Mouse (Mus musculus) lung, postnatal 10 days (tissue): Measurements from ENCODE around the gene Tacr2.

ENCODE experiments used
- DNase-seq: peaks from one replicate; pipeline ENCODE4 v3.0.0; 2021

Tacr2 gene

GRCm38 (mm10) chr10:62242358-62242757 lies 9.9 kb upstream of the Tacr2 start:
- peak; percentile 76 for DNase-seq

- peak; percentile 82 for DNase-seq
Measured at GRCm38 (mm10) chr10:62242896-62243295, 9.3 kb upstream of the Tacr2 start.

- DNase-seq = no peak
Measured at GRCm38 (mm10) chr10:62244067-62244466, 8.2 kb upstream of the Tacr2 start.

- no peak for DNase-seq
Measured at GRCm38 (mm10) chr10:62247156-62247555, 5.1 kb upstream of the Tacr2 start.

GRCm38 (mm10) chr10:62247815-62248214 lies 4.4 kb upstream of the Tacr2 start:
- DNase-seq = peak; percentile 83

- DNase-seq = no peak
Measured at GRCm38 (mm10) chr10:62252496-62253235, 428 bp downstream of the Tacr2 start.

- DNase-seq = no peak
Measured at GRCm38 (mm10) chr10:62258298-62258697, 6.1 kb downstream of the Tacr2 start.

- peak; percentile 82 for DNase-seq
Measured at GRCm38 (mm10) chr10:62261115-62261886, 9.1 kb downstream of the Tacr2 start.

GRCm38 (mm10) chr10:62264299-62264698 lies 12.1 kb downstream of the Tacr2 start:
- no peak for DNase-seq

- DNase-seq = peak; percentile 23
Measured at GRCm38 (mm10) chr10:62269278-62269677, 17.0 kb downstream of the Tacr2 start.

GRCm38 (mm10) chr10:62275235-62275634 lies 23.0 kb downstream of the Tacr2 start:
- DNase-seq = peak; percentile 90

GRCm38 (mm10) chr10:62277499-62278293 lies 25.5 kb downstream of the Tacr2 start:
- no peak for DNase-seq

GRCm38 (mm10) chr10:62279066-62279465 lies 26.8 kb downstream of the Tacr2 start:
- DNase-seq = no peak

- DNase-seq = no peak
Measured at GRCm38 (mm10) chr10:62279671-62280070, 27.4 kb downstream of the Tacr2 start.

GRCm38 (mm10) chr10:62282782-62283181 lies 30.5 kb downstream of the Tacr2 start:
- DNase-seq = no peak

GRCm38 (mm10) chr10:62283206-62283792 lies 31.1 kb downstream of the Tacr2 start:
- no peak for DNase-seq

- peak; percentile 42 for DNase-seq
Measured at GRCm38 (mm10) chr10:62287460-62288124, 35.4 kb downstream of the Tacr2 start.

GRCm38 (mm10) chr10:62294112-62294511 lies 41.9 kb downstream of the Tacr2 start:
- DNase-seq = no peak

GRCm38 (mm10) chr10:62296086-62296872 lies 44.0 kb downstream of the Tacr2 start:
- DNase-seq = no peak

GRCm38 (mm10) chr10:62300006-62300827 lies 48.0 kb downstream of the Tacr2 start:
- peak; percentile 44 for DNase-seq

- DNase-seq = no peak
Measured at GRCm38 (mm10) chr10:62305090-62305489, 52.9 kb downstream of the Tacr2 start.
